Mouse (Mus musculus): ENCODE measurements around the gene Zmynd15. TPM values are rescaled to one million over a fixed set of nuclear protein-coding genes. Genes with fewer than 3 reads are reported as not detected.

Gene Zmynd15
- total RNA-seq, 1 experiment from 2014 or later: 1.3 TPM

- DNase-seq: peak; percentile 83
Measured at GRCm38 (mm10) chr11:70506385-70506784, 47.2 kb downstream of the Zmynd15 start.

GRCm38 (mm10) chr11:70506962-70507515 lies 47.8 kb downstream of the Zmynd15 start:
- no peak for DNase-seq

- peak; percentile 51 for DNase-seq
Measured at GRCm38 (mm10) chr11:70509753-70510564, 50.7 kb downstream of the Zmynd15 start.

GRCm38 (mm10) chr11:70511242-70511641 lies 52.0 kb downstream of the Zmynd15 start:
- DNase-seq: no peak

DNA sequence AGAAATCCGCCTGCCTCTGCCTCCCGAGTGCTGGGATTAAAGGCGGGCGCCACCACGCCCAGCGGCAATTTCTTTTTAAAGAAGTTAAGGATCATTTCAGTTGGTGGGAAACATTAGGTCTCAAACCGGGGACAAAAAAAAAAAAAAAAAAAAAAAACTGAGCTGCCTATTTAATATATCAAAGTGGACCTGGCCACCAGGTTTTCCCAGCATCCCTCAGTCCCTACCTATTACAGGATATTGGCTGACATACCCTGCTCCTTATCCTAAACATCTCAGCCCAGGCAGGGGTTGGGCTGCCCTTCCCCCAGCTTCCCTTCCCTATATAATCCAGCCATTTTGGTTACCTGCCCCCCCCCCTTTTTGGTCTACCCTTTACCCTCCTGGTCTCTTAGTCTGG lies 52.6 kb downstream of the Zmynd15 start:
- no peak for DNase-seq

- DNase-seq: no peak
Measured at GRCm38 (mm10) chr11:70512709-70513342, 53.6 kb downstream of the Zmynd15 start.

GRCm38 (mm10) chr11:70513520-70513919 lies 54.3 kb downstream of the Zmynd15 start:
- DNase-seq: peak; percentile 59

DNA sequence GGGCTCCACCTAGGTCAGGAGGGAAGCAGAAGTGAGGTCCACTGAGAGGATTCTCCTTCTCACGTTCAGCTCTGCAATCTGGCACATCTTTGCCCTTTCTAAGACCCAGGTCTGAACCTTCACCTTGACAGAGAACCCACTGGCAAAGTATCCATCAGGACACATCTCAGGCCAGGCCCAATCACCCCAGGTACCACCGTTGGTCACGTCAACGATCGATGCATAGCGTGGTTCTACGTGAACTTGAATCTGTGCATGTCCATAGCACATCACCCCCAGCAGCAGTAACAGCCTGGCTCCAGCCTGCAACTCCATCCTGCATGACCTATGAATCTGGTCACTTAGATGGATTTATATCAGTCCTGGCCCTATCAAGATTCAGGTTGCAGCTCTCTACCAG lies 55.1 kb downstream of the Zmynd15 start, which contains the start of gene Vmo1:
Gene Vmo1 (minus strand): TSS at position 329 of the 400 bp plus-strand sequence.
- no peak for DNase-seq

Small RNA genes within 50 kb of the gene (microRNA-seq; reads per million reads assigned to microRNA genes)
- 0.38 to 0.43 reads per million in 2 experiments for gene Mir7115

Other genes with a start within 250 kb of the Zmynd15 start
- 0.53 and 0.96 TPM in 2 replicates for gene Slc16a11, start 246.7 kb upstream of the Zmynd15 start, total RNA-seq (2021)
- gene Slc16a13, start 238.4 kb upstream of the Zmynd15 start, total RNA-seq (2021): 5.3 and 5.6 TPM in 2 replicates
- 27.0 and 28.1 TPM in 2 replicates for gene Bcl6b, start 229.6 kb upstream of the Zmynd15 start, total RNA-seq (2021)
- gene 0610010K14Rik, start 221.5 kb upstream of the Zmynd15 start, total RNA-seq (2021): 55.7 and 62.4 TPM in 2 replicates
- 3.6 and 5.4 TPM in 2 replicates for gene Gm21988, start 219.6 kb upstream of the Zmynd15 start, total RNA-seq (2021)
- gene Rnasek, start 219.6 kb upstream of the Zmynd15 start, total RNA-seq (2021): 215 and 239 TPM in 2 replicates
- 1.7 and 2.0 TPM in 2 replicates for gene Alox12, start 204.1 kb upstream of the Zmynd15 start, total RNA-seq (2021)
- gene Alox12e, start 136.8 kb upstream of the Zmynd15 start, total RNA-seq (2021): not detected in 2 replicates
- 4.4 and 4.7 TPM in 2 replicates for gene Alox15, start 107.4 kb upstream of the Zmynd15 start, total RNA-seq (2021)
- 23.2 and 28.9 TPM in 2 replicates for gene Pelp1, start 49.4 kb upstream of the Zmynd15 start, total RNA-seq (2021)
- 17.5 and 32.6 TPM in 2 replicates for gene Arrb2, start 26.8 kb upstream of the Zmynd15 start, total RNA-seq (2021)
- gene Med11, start 7.5 kb upstream of the Zmynd15 start, total RNA-seq (2021): 18.1 and 23.3 TPM in 2 replicates
- 4.0 and 6.0 TPM in 2 replicates for gene Cxcl16, start 551 bp downstream of the Zmynd15 start, total RNA-seq (2021)
- not detected in 2 replicates for gene Tm4sf5, start 45.8 kb downstream of the Zmynd15 start, total RNA-seq (2021)
- not detected in 2 replicates for gene Vmo1, start 55.2 kb downstream of the Zmynd15 start, total RNA-seq (2021)
- 0.45 and 7.9 TPM in 2 replicates for gene Gltpd2, start 59.8 kb downstream of the Zmynd15 start, total RNA-seq (2021)
- 233 and 258 TPM in 2 replicates for gene Psmb6, start 65.9 kb downstream of the Zmynd15 start, total RNA-seq (2021)
- gene Gm40193, start 73.5 kb downstream of the Zmynd15 start, total RNA-seq (2021): not detected in 2 replicates
- gene Pld2, start 80.6 kb downstream of the Zmynd15 start, total RNA-seq (2021): 8.5 and 10.9 TPM in 2 replicates
- gene Mink1, start 103.4 kb downstream of the Zmynd15 start, total RNA-seq (2021): 52.5 and 58.5 TPM in 2 replicates
- not detected in 2 replicates for gene 4930544D05Rik, start 156.4 kb downstream of the Zmynd15 start, total RNA-seq (2021)
- gene Chrne, start 159.8 kb downstream of the Zmynd15 start, total RNA-seq (2021): not detected in 2 replicates
- 0.49 and 0.56 TPM in 2 replicates for gene Gp1ba, start 179.7 kb downstream of the Zmynd15 start, total RNA-seq (2021)
- 69.6 and 88.5 TPM in 2 replicates for gene Rnf167, start 187.8 kb downstream of the Zmynd15 start, total RNA-seq (2021)
- gene Slc25a11, start 188.0 kb downstream of the Zmynd15 start, total RNA-seq (2021): 175 and 184 TPM in 2 replicates
- gene Pfn1, start 195.2 kb downstream of the Zmynd15 start, total RNA-seq (2021): 807 and 918 TPM in 2 replicates
- 14.9 and 21.4 TPM in 2 replicates for gene Eno3, start 197.8 kb downstream of the Zmynd15 start, total RNA-seq (2021)
- 72.5 and 77.1 TPM in 2 replicates for gene Spag7, start 210.0 kb downstream of the Zmynd15 start, total RNA-seq (2021)
- gene Camta2, start 228.7 kb downstream of the Zmynd15 start, total RNA-seq (2021): 38.8 and 41.8 TPM in 2 replicates
- 15.2 and 15.8 TPM in 2 replicates for gene Inca1, start 240.7 kb downstream of the Zmynd15 start, total RNA-seq (2021)
- gene Kif1c, start 241.1 kb downstream of the Zmynd15 start, total RNA-seq (2021): 154 and 159 TPM in 2 replicates

All from adrenal gland, postnatal 14 days (tissue).